Mouse (Mus musculus) heart, embryonic 13.5 days (tissue): ENCODE data around the gene Taar8a. TPM values are rescaled to one million over a fixed set of nuclear protein-coding genes. Genes with fewer than 3 reads are reported as not detected.
"Not testable (repeated sequence)": the region's sequence is repeated elsewhere in the genome, so short reads cannot be mapped to it uniquely, and the experiment has no call there.

Experiments
- ATAC-seq: fragments of 200-750 bp; cut with Nextera tagmentation; 2 replicates; pipeline ENCODE4 v1.8.0; 2017; ENCODE audit warnings: moderate TSS enrichment; ENCODE audit not compliant: insufficient number of reproducible peaks, low FRiP score, low TSS enrichment; ENCODE audit errors: extremely low read depth
- H3K27ac ChIP-seq: fragments of 300-500 bp; sonication (generic); replicated peaks from 2 replicates; pipeline ENCODE4 v1.5.1; 2015; ENCODE audit warnings: moderate library complexity, mild to moderate bottlenecking, inconsistent platforms
- H3K27me3 ChIP-seq: fragments of 300-500 bp; sonication (generic); replicated peaks from 2 replicates; pipeline ENCODE4 v1.6.1; 2015; ENCODE audit warnings: mild to moderate bottlenecking, inconsistent platforms
- H3K36me3 ChIP-seq: fragments of 300-500 bp; sonication (generic); 2 replicates; pipeline ENCODE4 v1.6.1; 2015; ENCODE audit warnings: mild to moderate bottlenecking, inconsistent platforms
- H3K4me1 ChIP-seq: fragments of 300-500 bp; sonication (generic); 2 replicates; pipeline ENCODE4 v1.6.1; 2015; ENCODE audit warnings: inconsistent platforms
- H3K4me2 ChIP-seq: fragments of 300-500 bp; sonication (generic); 2 replicates; pipeline ENCODE4 v1.6.1; 2015; ENCODE audit warnings: inconsistent platforms, mild to moderate bottlenecking, moderate library complexity
- H3K4me3 ChIP-seq: fragments of 300-500 bp; sonication (generic); 2 replicates; pipeline ENCODE4 v1.5.1; 2015; ENCODE audit warnings: moderate library complexity, mild to moderate bottlenecking, inconsistent platforms
- H3K9ac ChIP-seq: fragments of 300-500 bp; sonication (generic); 2 replicates; pipeline ENCODE4 v1.6.1; 2015; ENCODE audit warnings: inconsistent platforms, mild to moderate bottlenecking, moderate library complexity
- H3K9me3 ChIP-seq: fragments of 300-500 bp; sonication (generic); 2 replicates; pipeline ENCODE4 v1.6.1; 2016; ENCODE audit warnings: inconsistent platforms
- WGBS: fragments of 180-500 bp; shearing (Covaris S2); methylation state at CpG from one replicate; pipeline ENCODE4 v1.1.7; 2015; ENCODE audit warnings: mixed read lengths; 5-methylcytosine and 5-hydroxymethylcytosine counted together
- polyA plus RNA-seq: library from polyadenylated mRNA; unstranded; fragments of >200 nt; fragmentation: Nextera tagmentation; extraction: Ambion mirVana; gene quantifications from 2 replicates; pipeline ENCODE4 v1.2.1, GENCODE M21; 2015

The Taar8a gene
- polyA plus RNA-seq, 1 experiment from 2014 or later = not detected

GRCm38 (mm10) chr10:24087168-24087567 is 10.9 kb downstream of the Taar8a start:
- Histone ChIP-seq H3K9ac (no peak overlapping the region), H3K27ac (no peak overlapping the region), H3K9me3 (no peaks in the 10 kb centered on the region), H3K36me3 (no peaks in the 10 kb centered on the region), H3K4me1 (no peaks in the 10 kb centered on the region), H3K4me3 (no peak overlapping the region), H3K4me2 (no peak overlapping the region), H3K27me3 (no peaks in the 10 kb centered on the region)
- no peak for ATAC-seq
- WGBS = 81% methylated on average over 2 of the region's 2 CpGs

GRCm38 (mm10) chr10:24092194-24092593 is 15.9 kb downstream of the Taar8a start, which contains the start of gene Taar8b:
Gene Taar8b, minus strand, starts transcription at chr10:24092294.
- no peaks in the 10 kb centered on the region for H3K27me3 ChIP-seq
- no peak within 1 kb of the TSS for H3K9ac ChIP-seq
- no peaks in the 10 kb centered on the region for H3K36me3 ChIP-seq
- no peaks in the 10 kb centered on the region for H3K9me3 ChIP-seq
- ATAC-seq = no peak
- no peak within 1 kb of the TSS for H3K4me2 ChIP-seq
- no peak within 1 kb of the TSS for H3K27ac ChIP-seq
- WGBS = 64% methylated on average over 2 of the region's 2 CpGs
- H3K4me1 ChIP-seq = no peaks in the 10 kb centered on the region
- H3K4me3 ChIP-seq = no peak within 1 kb of the TSS

- H3K9ac ChIP-seq, ATAC-seq, H3K36me3 ChIP-seq, H3K4me3 ChIP-seq, H3K4me1 ChIP-seq, H3K27me3 ChIP-seq, H3K27ac ChIP-seq, H3K4me2 ChIP-seq, H3K9me3 ChIP-seq: not testable (repeated sequence)
- 58% methylated on average over 2 of the region's 2 CpGs for WGBS
Observed at GRCm38 (mm10) chr10:24097010-24097409, 20.7 kb downstream of the Taar8a start.

GRCm38 (mm10) chr10:24101812-24102211 is 25.5 kb downstream of the Taar8a start, which contains the start of gene Taar8c:
Gene Taar8c, minus strand, starts transcription at chr10:24101912.
- not testable (repeated sequence) for H3K4me1 ChIP-seq, ATAC-seq, H3K9ac ChIP-seq, H3K27ac ChIP-seq, H3K9me3 ChIP-seq, H3K27me3 ChIP-seq, H3K4me3 ChIP-seq, H3K4me2 ChIP-seq, H3K36me3 ChIP-seq
- 68% methylated on average over 1 of the region's 3 CpGs for WGBS

- not testable (repeated sequence) for H3K4me1 ChIP-seq, H3K27ac ChIP-seq, ATAC-seq, H3K4me3 ChIP-seq, H3K4me2 ChIP-seq, H3K9ac ChIP-seq, H3K27me3 ChIP-seq, H3K9me3 ChIP-seq, H3K36me3 ChIP-seq
- WGBS = 39% methylated on average over 1 of the region's 1 CpGs
Observed at GRCm38 (mm10) chr10:24103299-24103698, 27.0 kb downstream of the Taar8a start.

GRCm38 (mm10) chr10:24107747-24108146 is 31.4 kb downstream of the Taar8a start:
- no peaks in the 10 kb centered on the region for H3K4me1 ChIP-seq
- H3K9ac ChIP-seq = no peak overlapping the region
- H3K4me2 ChIP-seq = no peak overlapping the region
- WGBS = 61% methylated on average over 5 of the region's 5 CpGs
- no peak overlapping the region for H3K27ac ChIP-seq
- no peak overlapping the region for H3K4me3 ChIP-seq
- no peaks in the 10 kb centered on the region for H3K9me3 ChIP-seq
- H3K36me3 ChIP-seq = no peaks in the 10 kb centered on the region
- H3K27me3 ChIP-seq = no peaks in the 10 kb centered on the region
- no peak for ATAC-seq

- WGBS = 67% methylated on average over 3 of the region's 3 CpGs
Observed at GRCm38 (mm10) chr10:24108236-24108635, 31.9 kb downstream of the Taar8a start.

GRCm38 (mm10) chr10:24109434-24109833 is 33.1 kb downstream of the Taar8a start, which contains the start of gene Taar9:
Gene Taar9, minus strand, starts transcription at chr10:24109534.
- not testable (repeated sequence) for ATAC-seq, H3K36me3 ChIP-seq, H3K9me3 ChIP-seq, H3K27me3 ChIP-seq, H3K9ac ChIP-seq, H3K27ac ChIP-seq, H3K4me3 ChIP-seq, H3K4me2 ChIP-seq, H3K4me1 ChIP-seq
- WGBS = 76% methylated on average over 8 of the region's 8 CpGs

More at GRCm38 (mm10) chr10:24108236-24108635, 31.9 kb downstream of the Taar8a start:
- Histone ChIP-seq H3K36me3 (no peaks in the 10 kb centered on the region), H3K4me1 (no peaks in the 10 kb centered on the region), H3K9me3 (no peaks in the 10 kb centered on the region), H3K4me3 (no peak overlapping the region), H3K4me2 (no peak overlapping the region), H3K9ac (no peak overlapping the region), H3K27me3 (no peaks in the 10 kb centered on the region), H3K27ac (no peak overlapping the region)
- ATAC-seq = no peak

- Histone ChIP-seq H3K27me3 (no peaks in the 10 kb centered on the region), H3K36me3 (no peaks in the 10 kb centered on the region), H3K4me1 (no peaks in the 10 kb centered on the region), H3K9me3 (peaks cover 14% of the 10 kb centered on the region; the same call in 1 of the 2 replicates), H3K9ac (no peak overlapping the region), H3K4me2 (no peak overlapping the region), H3K27ac (no peak overlapping the region), H3K4me3 (no peak overlapping the region)
- ATAC-seq = no peak
- 41% methylated on average over 6 of the region's 6 CpGs for WGBS
Observed at GRCm38 (mm10) chr10:24111116-24111778, 34.9 kb downstream of the Taar8a start.

Other genes starting within 250 kb of the Taar8a start
- gene Vnn3, start 225.0 kb upstream of the Taar8a start, polyA plus RNA-seq = 0.08 TPM in 1 of 2 replicates, not detected in the other
- 4.8 and 5.2 TPM in 2 replicates for gene Vnn1, start 181.8 kb upstream of the Taar8a start, polyA plus RNA-seq
- not detected in 2 replicates for gene Taar1, start 156.1 kb upstream of the Taar8a start, polyA plus RNA-seq
- gene Taar2, start 137.9 kb upstream of the Taar8a start, polyA plus RNA-seq = not detected in 2 replicates
- not detected in 2 replicates for gene Taar3, start 126.9 kb upstream of the Taar8a start, polyA plus RNA-seq
- not detected in 2 replicates for gene Taar4, start 116.0 kb upstream of the Taar8a start, polyA plus RNA-seq
- gene Taar5, start 105.8 kb upstream of the Taar8a start, polyA plus RNA-seq = not detected in 2 replicates
- gene Taar6, start 90.9 kb upstream of the Taar8a start, polyA plus RNA-seq = not detected in 2 replicates
- not detected in 2 replicates for gene Taar7a, start 83.0 kb upstream of the Taar8a start, polyA plus RNA-seq
- gene Taar7b, start 76.6 kb upstream of the Taar8a start, polyA plus RNA-seq = not detected in 2 replicates
- not detected in 2 replicates for gene Taar7d, start 49.3 kb upstream of the Taar8a start, polyA plus RNA-seq
- not detected in 2 replicates for gene Taar7e, start 38.9 kb upstream of the Taar8a start, polyA plus RNA-seq
- not detected in 2 replicates for gene Taar7f, start 27.0 kb upstream of the Taar8a start, polyA plus RNA-seq
- not detected in 2 replicates for gene Taar8b, start 15.8 kb downstream of the Taar8a start, polyA plus RNA-seq
- gene Taar8c, start 25.4 kb downstream of the Taar8a start, polyA plus RNA-seq = not detected in 2 replicates
- not detected in 2 replicates for gene Taar9, start 33.0 kb downstream of the Taar8a start, polyA plus RNA-seq
- gene Stx7, start 72.8 kb downstream of the Taar8a start, polyA plus RNA-seq = 74.9 and 82.6 TPM in 2 replicates
- gene Moxd1, start 147.0 kb downstream of the Taar8a start, polyA plus RNA-seq = 5.2 and 5.4 TPM in 2 replicates